Mouse (Mus musculus): ENCODE data around the gene Olfr133. TPM values are rescaled to one million over a fixed set of nuclear protein-coding genes. Genes with fewer than 3 reads are reported as not detected.

Olfr133 gene
- not detected for total RNA-seq (2023)

GRCm38 (mm10) chr17:38144981-38145380 is at the start of gene Olfr133:
TSS of gene Olfr133 (plus strand) at chr17:38145281.

GRCm38 (mm10) chr17:38134426-38134825 is 10.7 kb upstream of the Olfr133 start, which contains the start of gene Olfr132:
TSS of gene Olfr132 (minus strand) at chr17:38134526.

DNA sequence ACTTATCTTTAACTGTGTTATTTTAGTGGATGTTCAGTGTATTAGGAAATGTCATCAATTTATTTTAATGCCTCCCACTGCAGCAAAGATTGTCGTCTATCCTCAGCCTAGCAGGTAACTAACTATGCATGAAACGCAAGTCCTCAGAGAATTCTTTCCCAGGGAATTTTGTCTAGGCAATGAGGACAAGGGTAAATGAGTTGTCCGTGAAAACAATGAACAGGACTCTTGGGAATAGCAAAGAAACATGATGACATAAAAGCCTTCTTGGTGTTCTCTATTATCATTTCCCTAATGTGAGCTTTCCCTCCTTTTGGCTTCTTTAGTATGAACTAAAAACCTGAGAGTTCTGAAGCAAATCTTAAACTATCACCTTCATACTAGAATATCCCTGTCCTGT is 26.0 kb downstream of the Olfr133 start, which contains the start of gene Olfr134:
Gene Olfr134 (plus strand): TSS at position 301 of the 400 bp plus-strand sequence.

Other genes starting within 250 kb of the Olfr133 start
- gene Olfr127, start 244.8 kb upstream of the Olfr133 start, total RNA-seq (2023): not detected
- not detected for gene Olfr128, start 224.7 kb upstream of the Olfr133 start, total RNA-seq (2023)
- not detected for gene Olfr761, start 192.2 kb upstream of the Olfr133 start, total RNA-seq (2023)
- gene Olfr129, start 85.2 kb upstream of the Olfr133 start, total RNA-seq (2023): not detected
- gene Olfr130, start 81.4 kb upstream of the Olfr133 start, total RNA-seq (2023): not detected
- gene Olfr131, start 56.6 kb upstream of the Olfr133 start, total RNA-seq (2023): not detected
- not detected for gene Olfr132, start 10.8 kb upstream of the Olfr133 start, total RNA-seq (2023)
- not detected for gene Olfr134, start 26.1 kb downstream of the Olfr133 start, total RNA-seq (2023)
- not detected for gene Olfr135, start 59.1 kb downstream of the Olfr133 start, total RNA-seq (2023)
- not detected for gene Olfr138, start 115.8 kb downstream of the Olfr133 start, total RNA-seq (2023)
- gene Olfr137, start 162.3 kb downstream of the Olfr133 start, total RNA-seq (2023): not detected
- not detected for gene Olfr136, start 184.6 kb downstream of the Olfr133 start, total RNA-seq (2023)